Mouse (Mus musculus): Measurements from ENCODE around the gene Crb1. TPM values are rescaled to one million over a fixed set of nuclear protein-coding genes. Genes with fewer than 3 reads are reported as not detected.

Crb1 gene
- polyA plus RNA-seq, 1 experiment from 2014 or later, result 0.29 TPM

DNA sequence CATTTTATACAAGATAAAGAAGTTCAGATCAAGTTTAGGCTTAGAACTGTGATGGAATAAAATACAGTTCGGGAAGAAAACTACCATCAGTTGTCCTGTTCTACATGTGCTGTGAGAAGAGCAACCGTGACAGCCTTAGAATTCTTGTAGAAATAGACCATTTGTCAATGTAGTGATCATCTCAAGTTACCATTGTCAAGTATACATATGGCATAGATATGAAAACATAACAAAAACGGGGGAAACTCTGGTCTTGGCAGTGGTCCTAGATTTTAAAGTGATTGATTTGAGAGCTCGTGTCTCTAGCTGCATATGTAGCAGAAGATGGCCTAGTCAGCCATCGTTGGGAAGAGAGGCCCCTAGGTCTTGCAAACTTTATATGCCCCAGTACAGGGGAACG lies 127.7 kb downstream of the Crb1 start:
- DNase-seq (ENCODE audit: low spot score) (no peak), ATAC-seq (replicated peaks; ENCODE audit: low FRiP score, low read depth) (no peak)
- H3K4me1 ChIP-seq (replicated peaks; ENCODE audit: insufficient read depth, low read length), result no peaks in the 10 kb centered on the region
- TF ChIP-seq CTCF (IDR thresholded peaks at IDR 0.05; ENCODE audit: low read depth), result no peak
- no peak overlapping the region for H3K27ac ChIP-seq
- WGBS, result 70% methylated on average over 6 of the region's 6 CpGs
- H3K4me3 ChIP-seq (replicated peaks; ENCODE audit: low read depth, low read length), result no peak overlapping the region
- H3K36me3 ChIP-seq (ENCODE audit: insufficient read depth, low read length), result no peaks in the 10 kb centered on the region
- no peak overlapping the region for H3K9ac ChIP-seq (ENCODE audit: low read depth, low read length)
- H3K4me2 ChIP-seq (ENCODE audit: low read length), result no peak overlapping the region
- no peaks in the 10 kb centered on the region for H3K27me3 ChIP-seq (ENCODE audit: insufficient read depth, low read length)
- H3K9me3 ChIP-seq (replicated peaks; ENCODE audit: low read length), result no peaks in the 10 kb centered on the region

DNA sequence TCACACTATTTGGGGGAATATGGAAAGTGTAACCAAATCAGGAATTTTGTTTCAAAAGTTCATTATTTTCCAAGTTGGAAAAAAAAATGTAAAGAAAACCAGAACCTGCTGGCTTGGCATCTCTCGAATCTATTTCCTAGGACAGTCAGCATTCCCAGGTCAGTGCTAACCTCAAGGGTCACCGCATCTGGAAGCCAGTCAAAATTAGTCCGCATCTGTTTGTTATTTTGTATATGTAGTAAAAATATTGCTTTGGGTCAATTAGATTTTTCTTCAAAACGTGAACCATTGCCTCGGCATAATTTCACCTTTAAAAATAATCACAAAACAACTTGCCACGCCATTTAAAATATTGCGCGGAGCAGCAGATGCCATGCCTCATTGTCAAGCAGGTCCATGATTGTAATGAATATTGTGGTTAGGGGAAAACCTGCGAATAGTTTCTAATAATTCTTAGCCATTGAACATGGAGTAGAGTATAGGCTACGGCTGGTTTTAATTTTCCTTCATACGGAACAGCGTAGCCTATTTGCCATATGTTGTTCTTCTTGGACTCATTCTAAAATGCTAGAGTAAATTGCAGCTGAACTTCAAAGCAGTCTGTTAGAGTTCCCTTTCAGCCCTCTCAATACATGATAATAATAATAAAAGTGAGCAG lies 130.0 kb downstream of the Crb1 start:
- no peak overlapping the region for H3K4me3 ChIP-seq (replicated peaks; ENCODE audit: low read depth, low read length)

DNA sequence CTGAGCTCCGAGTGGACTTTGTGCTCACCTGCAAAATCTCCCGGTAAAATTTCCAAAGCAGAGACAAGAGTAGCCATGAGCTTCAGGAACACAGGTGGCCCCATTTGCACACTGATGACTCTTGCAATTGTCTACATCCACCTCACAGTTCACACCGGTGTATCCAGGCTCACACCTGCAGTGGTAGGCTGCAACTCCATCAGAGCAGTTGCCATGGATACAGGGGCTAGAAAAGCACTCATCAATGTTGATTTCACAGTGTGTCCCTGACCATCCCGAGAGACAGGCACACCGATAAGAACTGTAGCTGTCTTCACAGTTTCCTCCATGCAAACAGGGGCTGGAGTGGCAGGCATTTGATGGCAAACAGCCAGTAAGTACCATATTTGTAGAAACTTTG lies 140.1 kb downstream of the Crb1 start:
- H3K36me3 ChIP-seq (ENCODE audit: insufficient read depth, low read length), result no peaks in the 10 kb centered on the region
- H3K4me1 ChIP-seq (replicated peaks; ENCODE audit: insufficient read depth, low read length), result no peaks in the 10 kb centered on the region
- ATAC-seq (replicated peaks; ENCODE audit: low FRiP score, low read depth), result no peak
- H3K9ac ChIP-seq (ENCODE audit: low read depth, low read length), result no peak overlapping the region
- DNase-seq (ENCODE audit: low spot score), result no peak
- H3K4me2 ChIP-seq (ENCODE audit: low read length), result no peak overlapping the region
- no peaks in the 10 kb centered on the region for H3K27me3 ChIP-seq (ENCODE audit: insufficient read depth, low read length)
- no peaks in the 10 kb centered on the region for H3K9me3 ChIP-seq (replicated peaks; ENCODE audit: low read length)
- H3K4me3 ChIP-seq (replicated peaks; ENCODE audit: low read depth, low read length), result no peak overlapping the region
- WGBS, result 65% methylated on average over 5 of the region's 5 CpGs
- no peak for TF ChIP-seq CTCF (IDR thresholded peaks at IDR 0.05; ENCODE audit: low read depth)
- no peak overlapping the region for H3K27ac ChIP-seq

More for the DNA sequence above, 130.0 kb downstream of the Crb1 start:
- Histone ChIP-seq H3K9ac (ENCODE audit: low read depth, low read length) (no peak overlapping the region), H3K27me3 (ENCODE audit: insufficient read depth, low read length) (no peaks in the 10 kb centered on the region), H3K4me2 (ENCODE audit: low read length) (no peak overlapping the region), H3K9me3 (replicated peaks; ENCODE audit: low read length) (no peaks in the 10 kb centered on the region), H3K36me3 (ENCODE audit: insufficient read depth, low read length) (no peaks in the 10 kb centered on the region), H3K4me1 (replicated peaks; ENCODE audit: insufficient read depth, low read length) (no peaks in the 10 kb centered on the region), H3K27ac (no peak overlapping the region)
- DNase-seq (ENCODE audit: low spot score) (no peak), ATAC-seq (replicated peaks; ENCODE audit: low FRiP score, low read depth) (no peak)
- no peak for TF ChIP-seq CTCF (IDR thresholded peaks at IDR 0.05; ENCODE audit: low read depth)
- 87% methylated on average over 12 of the region's 12 CpGs for WGBS

GRCm38 (mm10) chr1:139234611-139235568 lies 142.0 kb downstream of the Crb1 start:
- DNase-seq (ENCODE audit: low spot score) (peak; percentile 80), ATAC-seq (replicated peaks; ENCODE audit: low FRiP score, low read depth) (no peak; the same call in 1 of the 2 replicates)
- WGBS, result 48% methylated on average over 3 of the region's 3 CpGs
- Histone ChIP-seq H3K27me3 (ENCODE audit: insufficient read depth, low read length) (no peaks in the 10 kb centered on the region), H3K4me3 (replicated peaks; ENCODE audit: low read depth, low read length) (no peak overlapping the region), H3K4me1 (replicated peaks; ENCODE audit: insufficient read depth, low read length) (no peaks in the 10 kb centered on the region), H3K36me3 (ENCODE audit: insufficient read depth, low read length) (no peaks in the 10 kb centered on the region), H3K9me3 (replicated peaks; ENCODE audit: low read length) (no peaks in the 10 kb centered on the region), H3K27ac (no peak overlapping the region), H3K9ac (ENCODE audit: low read depth, low read length) (no peak overlapping the region), H3K4me2 (ENCODE audit: low read length) (no peak overlapping the region)
- no peak for TF ChIP-seq CTCF (IDR thresholded peaks at IDR 0.05; ENCODE audit: low read depth)

DNA sequence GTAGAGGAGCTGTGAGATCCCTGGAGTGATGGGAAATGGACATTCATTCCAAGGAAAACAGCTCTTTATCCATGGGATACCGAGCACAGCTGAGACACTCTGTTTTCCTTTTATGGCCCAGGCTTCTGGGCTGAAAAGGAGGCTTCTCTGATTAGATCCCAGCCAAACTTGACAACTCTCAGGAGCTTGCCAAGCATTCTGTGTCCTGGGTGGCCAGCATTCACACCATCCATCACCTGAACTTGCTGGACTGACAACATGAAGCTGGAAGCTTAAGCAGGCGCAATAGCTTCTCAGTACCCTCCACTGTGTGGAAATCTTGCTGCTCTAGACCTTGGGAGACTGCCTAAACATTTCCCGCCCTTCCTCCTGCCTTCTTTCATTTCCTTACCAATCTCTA lies 144.3 kb downstream of the Crb1 start:
- Histone ChIP-seq H3K9ac (ENCODE audit: low read depth, low read length) (no peak overlapping the region), H3K4me1 (replicated peaks; ENCODE audit: insufficient read depth, low read length) (no peaks in the 10 kb centered on the region), H3K27me3 (ENCODE audit: insufficient read depth, low read length) (no peaks in the 10 kb centered on the region), H3K4me3 (replicated peaks; ENCODE audit: low read depth, low read length) (no peak overlapping the region), H3K9me3 (replicated peaks; ENCODE audit: low read length) (no peaks in the 10 kb centered on the region), H3K27ac (no peak overlapping the region), H3K4me2 (ENCODE audit: low read length) (no peak overlapping the region), H3K36me3 (ENCODE audit: insufficient read depth, low read length) (no peaks in the 10 kb centered on the region)
- no peak for TF ChIP-seq CTCF (IDR thresholded peaks at IDR 0.05; ENCODE audit: low read depth)
- ATAC-seq (replicated peaks; ENCODE audit: low FRiP score, low read depth), result no peak
- 42% methylated on average over 3 of the region's 3 CpGs for WGBS
- DNase-seq (ENCODE audit: low spot score), result no peak

DNA sequence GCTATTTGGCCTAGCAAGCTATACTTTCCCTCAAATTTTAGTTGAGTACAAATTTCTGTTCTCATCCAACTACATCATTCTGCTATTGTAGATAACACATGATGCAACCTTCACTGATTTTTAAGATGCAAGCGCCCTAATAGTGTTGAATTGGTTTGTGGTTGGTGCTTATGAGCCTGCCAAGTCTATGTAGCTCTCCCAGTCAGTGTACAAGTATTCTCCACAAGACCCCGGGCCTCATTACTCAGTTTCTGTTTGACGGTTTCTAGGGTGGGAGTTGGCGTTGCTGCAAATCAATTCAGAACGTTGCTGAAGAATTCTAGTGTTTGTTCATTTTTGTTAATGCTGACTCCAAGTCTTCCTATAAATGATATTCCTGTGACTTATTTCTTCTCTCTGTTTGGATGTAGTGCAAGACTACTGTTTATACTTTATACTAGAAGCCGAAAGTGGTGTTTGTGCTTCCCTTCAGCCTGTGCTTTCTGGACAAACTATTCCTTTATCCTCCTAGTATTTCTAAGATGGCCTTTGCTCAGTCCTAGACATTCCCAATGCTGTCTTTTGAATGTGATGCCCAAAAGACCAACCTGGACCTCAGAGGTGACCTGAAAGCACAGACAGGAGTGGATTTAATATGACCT lies 152.5 kb downstream of the Crb1 start:
- 59% methylated on average over 6 of the region's 6 CpGs for WGBS
- no peaks in the 10 kb centered on the region for H3K4me1 ChIP-seq (replicated peaks; ENCODE audit: insufficient read depth, low read length)
- TF ChIP-seq CTCF (IDR thresholded peaks at IDR 0.05; ENCODE audit: low read depth), result no peak

More for the DNA sequence above, 152.5 kb downstream of the Crb1 start:
- Histone ChIP-seq H3K27ac (no peak overlapping the region), H3K36me3 (ENCODE audit: insufficient read depth, low read length) (no peaks in the 10 kb centered on the region), H3K27me3 (ENCODE audit: insufficient read depth, low read length) (no peaks in the 10 kb centered on the region), H3K4me3 (replicated peaks; ENCODE audit: low read depth, low read length) (no peak overlapping the region), H3K9ac (ENCODE audit: low read depth, low read length) (no peak overlapping the region), H3K4me2 (ENCODE audit: low read length) (no peak overlapping the region), H3K9me3 (replicated peaks; ENCODE audit: low read length) (no peaks in the 10 kb centered on the region)
- ATAC-seq (replicated peaks; ENCODE audit: low FRiP score, low read depth) (no peak), DNase-seq (ENCODE audit: low spot score) (peak; percentile 29)

All from kidney, postnatal 0 days (tissue).